Mouse (Mus musculus): ENCODE results near the gene Kremen2. TPM values are rescaled to one million over a fixed set of nuclear protein-coding genes. Genes with fewer than 3 reads are reported as not detected.
A peak's percentile ranks its signal among the peaks of the same experiment; 100 is the strongest.

Gene Kremen2
- polyA plus RNA-seq, 1 experiment from 2014 or later: 0.63 TPM

DNA sequence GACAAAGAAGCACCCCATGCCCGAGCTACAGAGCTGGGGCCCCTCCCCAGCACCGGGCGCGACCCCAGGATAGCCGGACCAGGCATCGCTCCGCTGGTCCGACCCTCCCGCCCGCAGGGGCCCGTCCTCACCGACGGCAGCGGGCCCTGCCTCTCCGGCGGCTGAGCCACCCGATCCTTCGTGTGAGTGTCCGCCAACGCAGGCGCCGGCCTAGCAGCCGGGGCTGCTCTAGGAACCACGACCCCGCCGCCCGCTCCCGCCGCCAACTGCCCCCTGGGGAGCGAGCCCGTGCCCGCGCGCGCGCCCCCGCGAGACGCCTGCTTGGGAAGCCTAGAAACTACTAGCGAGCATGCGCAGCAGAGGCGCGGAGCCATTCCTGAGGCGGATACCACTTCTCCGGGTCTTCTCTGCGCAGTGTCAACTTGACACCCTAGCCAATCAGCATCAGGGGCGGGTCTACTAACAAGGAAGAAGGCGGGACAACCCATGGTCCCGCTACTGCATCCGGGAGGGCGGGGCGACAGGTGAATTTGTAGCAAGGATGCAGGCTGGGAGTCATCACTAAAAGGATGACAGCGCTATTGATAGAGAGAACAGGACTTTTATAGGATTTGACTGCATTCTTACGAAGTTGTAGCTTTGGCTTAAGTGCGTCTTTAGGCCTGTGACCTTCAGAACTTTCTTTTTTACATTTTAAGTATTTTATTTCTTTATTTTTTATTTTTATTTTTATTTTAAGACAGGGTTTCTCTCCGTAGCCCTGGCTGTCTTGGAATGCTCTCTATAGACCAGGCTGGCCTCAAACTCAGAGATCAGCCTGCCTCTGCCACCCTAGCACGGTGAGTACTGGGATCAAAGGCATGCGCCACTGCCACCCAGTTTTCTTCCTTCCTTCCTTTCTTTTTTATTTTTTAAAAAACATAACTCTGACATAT, 25.9 kb upstream of the Kremen2 start, which contains the start of gene Flywch1:
Gene Flywch1, minus strand, starts transcription at position 319 of the 935 bp plus-strand sequence.
- 4% methylated on average over 48 of the region's 58 CpGs for WGBS (ENCODE audit: insufficient replicate concordance)

DNA sequence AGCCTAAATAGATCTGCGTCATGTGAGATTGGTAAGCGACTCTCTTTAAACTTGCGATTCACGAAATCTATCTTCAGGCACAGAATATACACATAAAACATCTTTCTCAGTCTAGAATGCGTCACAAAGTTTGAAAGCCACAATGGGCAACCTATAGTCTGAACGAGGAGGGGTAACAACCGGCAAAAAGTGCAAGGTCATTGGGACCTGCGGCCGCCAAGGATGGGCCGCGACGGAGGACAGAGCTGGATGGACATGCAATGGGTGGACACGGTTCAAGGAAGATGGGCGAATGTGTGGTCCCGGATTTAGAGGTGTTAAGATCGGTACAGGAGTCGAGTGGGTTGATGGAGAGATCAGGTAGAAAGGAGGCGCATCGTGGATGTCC, 25.3 kb upstream of the Kremen2 start:
- Histone ChIP-seq H3K4me1 (ENCODE audit: control insufficient read depth, insufficient read depth, low read length) (peaks cover 7% of the 10 kb centered on the region), H3K4me3 (ENCODE audit: low read depth, low read length) (peak overlapping the region; percentile 87), H3K9ac (ENCODE audit: low read depth, low read length) (peak overlapping the region; percentile 92), H3K27ac (ENCODE audit: low read depth, low read length) (peak overlapping the region; percentile 82), H3K36me3 (ENCODE audit: control insufficient read depth, insufficient read depth, low read length) (no peaks in the 10 kb centered on the region), H3K9me3 (replicated peaks; ENCODE audit: control insufficient read depth, low read length) (no peaks in the 10 kb centered on the region), H3K27me3 (ENCODE audit: control insufficient read depth, insufficient read depth, low read length) (no peaks in the 10 kb centered on the region), H3K4me2 (peak overlapping the region; percentile 71)
- 2% methylated on average over 19 of the region's 19 CpGs for WGBS (ENCODE audit: insufficient replicate concordance)
- ATAC-seq (replicated peaks; ENCODE audit: insufficient number of reproducible peaks, low FRiP score, low TSS enrichment): peak; percentile 39

More for the DNA sequence above, 25.9 kb upstream of the Kremen2 start, which contains the start of gene Flywch1:
- no peaks in the 10 kb centered on the region for H3K36me3 ChIP-seq (ENCODE audit: control insufficient read depth, insufficient read depth, low read length)
- H3K27me3 ChIP-seq (ENCODE audit: control insufficient read depth, insufficient read depth, low read length): no peaks in the 10 kb centered on the region
- peak; percentile 96 for ATAC-seq (replicated peaks; ENCODE audit: insufficient number of reproducible peaks, low FRiP score, low TSS enrichment)
- no peaks in the 10 kb centered on the region for H3K9me3 ChIP-seq (replicated peaks; ENCODE audit: control insufficient read depth, low read length)
- H3K9ac ChIP-seq (ENCODE audit: low read depth, low read length): peak within 1 kb of the TSS; percentile 92
- peak within 1 kb of the TSS; percentile 71 for H3K4me2 ChIP-seq
- H3K4me1 ChIP-seq (ENCODE audit: control insufficient read depth, insufficient read depth, low read length): peaks cover 7% of the 10 kb centered on the region
- H3K4me3 ChIP-seq (ENCODE audit: low read depth, low read length): peak within 1 kb of the TSS; percentile 87
- peak within 1 kb of the TSS; percentile 82 for H3K27ac ChIP-seq (ENCODE audit: low read depth, low read length)

DNA sequence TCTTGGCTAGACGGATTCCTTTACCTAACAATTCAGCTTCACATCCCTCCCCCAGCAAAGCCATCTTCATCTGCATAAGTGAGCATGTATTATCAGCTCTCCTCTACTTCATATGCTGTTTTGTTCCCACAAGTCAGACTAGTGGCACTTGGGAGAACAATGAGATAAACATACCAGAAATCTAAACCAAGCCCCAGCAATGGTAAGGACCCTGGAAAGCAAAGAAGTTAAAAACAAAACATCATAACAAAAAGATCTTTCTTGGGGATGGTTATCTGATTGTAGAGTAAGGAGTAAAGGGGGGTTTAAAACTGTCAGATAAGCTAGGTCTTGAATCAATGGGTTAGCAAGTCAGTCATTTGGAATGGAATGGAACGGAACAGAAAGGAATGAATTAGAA, 24.9 kb upstream of the Kremen2 start:
- no peaks in the 10 kb centered on the region for H3K9me3 ChIP-seq (replicated peaks; ENCODE audit: control insufficient read depth, low read length)
- no peak for ATAC-seq (replicated peaks; ENCODE audit: insufficient number of reproducible peaks, low FRiP score, low TSS enrichment)
- no peaks in the 10 kb centered on the region for H3K27me3 ChIP-seq (ENCODE audit: control insufficient read depth, insufficient read depth, low read length)
- H3K4me2 ChIP-seq: peak overlapping the region; percentile 71
- H3K9ac ChIP-seq (ENCODE audit: low read depth, low read length): peak overlapping the region; percentile 92
- 18% methylated on average over 2 of the region's 2 CpGs for WGBS (ENCODE audit: insufficient replicate concordance)
- H3K4me3 ChIP-seq (ENCODE audit: low read depth, low read length): peak overlapping the region; percentile 87
- no peaks in the 10 kb centered on the region for H3K36me3 ChIP-seq (ENCODE audit: control insufficient read depth, insufficient read depth, low read length)
- no peak overlapping the region for H3K27ac ChIP-seq (ENCODE audit: low read depth, low read length)
- peaks cover 7% of the 10 kb centered on the region for H3K4me1 ChIP-seq (ENCODE audit: control insufficient read depth, insufficient read depth, low read length)

DNA sequence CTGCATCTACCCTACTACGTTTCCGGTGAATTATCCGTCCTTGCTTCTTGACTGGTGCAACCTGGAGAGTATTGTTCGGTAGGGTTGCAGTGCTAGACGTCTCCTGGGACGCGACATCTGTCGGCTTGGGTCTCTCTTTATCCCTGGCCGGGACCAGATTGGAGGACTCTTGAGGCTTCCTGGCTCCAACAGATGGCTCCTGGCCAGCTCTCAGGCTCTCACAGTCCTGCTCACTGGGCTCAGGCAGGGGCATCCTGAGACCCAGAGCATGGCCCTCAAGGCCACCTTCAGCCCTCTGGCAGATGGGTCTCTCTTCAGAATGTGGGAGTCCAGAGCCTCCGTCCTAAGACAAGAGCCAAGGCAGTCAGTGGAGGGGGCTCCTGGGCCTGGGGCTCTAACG, 17.3 kb upstream of the Kremen2 start:
- no peaks in the 10 kb centered on the region for H3K4me1 ChIP-seq (ENCODE audit: control insufficient read depth, insufficient read depth, low read length)
- no peak overlapping the region for H3K4me2 ChIP-seq
- H3K9ac ChIP-seq (ENCODE audit: low read depth, low read length): no peak overlapping the region
- ATAC-seq (replicated peaks; ENCODE audit: insufficient number of reproducible peaks, low FRiP score, low TSS enrichment): no peak
- no peak overlapping the region for H3K27ac ChIP-seq (ENCODE audit: low read depth, low read length)
- H3K36me3 ChIP-seq (ENCODE audit: control insufficient read depth, insufficient read depth, low read length): peaks cover 23% of the 10 kb centered on the region
- 83% methylated on average over 11 of the region's 11 CpGs for WGBS (ENCODE audit: insufficient replicate concordance)
- H3K27me3 ChIP-seq (ENCODE audit: control insufficient read depth, insufficient read depth, low read length): no peaks in the 10 kb centered on the region
- no peaks in the 10 kb centered on the region for H3K9me3 ChIP-seq (replicated peaks; ENCODE audit: control insufficient read depth, low read length)
- H3K4me3 ChIP-seq (ENCODE audit: low read depth, low read length): no peak overlapping the region

DNA sequence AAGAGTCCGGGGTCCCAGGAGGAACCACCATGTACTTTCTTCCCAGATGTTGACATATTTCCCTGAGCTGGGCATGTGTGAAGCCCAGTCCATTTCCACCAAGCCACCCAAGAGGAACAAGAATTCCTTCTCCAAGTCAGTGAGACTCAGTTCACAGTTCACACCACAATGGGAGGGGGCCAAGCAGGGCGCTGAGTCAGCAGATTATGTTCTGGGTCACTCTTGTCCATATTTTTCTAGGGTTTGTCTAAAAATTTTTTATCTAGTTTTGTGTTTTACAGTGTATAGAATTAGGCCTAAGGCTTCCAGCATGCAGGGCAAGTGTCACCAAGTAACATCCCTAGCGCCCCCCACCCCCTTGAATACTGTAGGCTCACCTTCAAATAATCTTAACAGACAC, 15.5 kb upstream of the Kremen2 start:
- Histone ChIP-seq H3K36me3 (ENCODE audit: control insufficient read depth, insufficient read depth, low read length) (peaks cover 38% of the 10 kb centered on the region), H3K27me3 (ENCODE audit: control insufficient read depth, insufficient read depth, low read length) (no peaks in the 10 kb centered on the region), H3K9ac (ENCODE audit: low read depth, low read length) (no peak overlapping the region), H3K4me1 (ENCODE audit: control insufficient read depth, insufficient read depth, low read length) (no peaks in the 10 kb centered on the region), H3K4me2 (no peak overlapping the region), H3K4me3 (ENCODE audit: low read depth, low read length) (no peak overlapping the region), H3K9me3 (replicated peaks; ENCODE audit: control insufficient read depth, low read length) (no peaks in the 10 kb centered on the region), H3K27ac (ENCODE audit: low read depth, low read length) (no peak overlapping the region)
- ATAC-seq (replicated peaks; ENCODE audit: insufficient number of reproducible peaks, low FRiP score, low TSS enrichment): no peak
- WGBS (ENCODE audit: insufficient replicate concordance): 91% methylated on average over 3 of the region's 3 CpGs

DNA sequence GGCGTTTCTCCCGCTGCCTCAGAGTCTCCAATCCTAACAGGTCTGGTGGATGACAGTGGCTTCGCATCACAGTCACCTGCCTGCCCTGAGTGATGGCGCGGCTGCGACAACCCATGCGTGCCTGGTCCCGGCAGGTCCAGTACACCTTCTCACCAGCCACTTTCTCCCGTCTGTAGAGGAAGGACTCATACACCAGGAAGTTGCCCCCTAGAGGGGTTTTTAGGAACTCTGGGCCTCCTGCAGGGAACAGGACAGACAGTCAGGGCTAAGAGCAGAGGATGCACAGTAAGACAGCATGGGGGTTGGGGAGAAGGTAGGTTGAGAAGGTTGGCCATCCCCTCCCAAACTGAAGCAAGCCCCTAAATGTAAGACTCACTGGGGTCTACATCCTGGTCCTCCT, 14.6 kb upstream of the Kremen2 start:
- H3K4me2 ChIP-seq: no peak overlapping the region
- H3K4me1 ChIP-seq (ENCODE audit: control insufficient read depth, insufficient read depth, low read length): no peaks in the 10 kb centered on the region
- no peak for ATAC-seq (replicated peaks; ENCODE audit: insufficient number of reproducible peaks, low FRiP score, low TSS enrichment)
- H3K36me3 ChIP-seq (ENCODE audit: control insufficient read depth, insufficient read depth, low read length): peaks cover 47% of the 10 kb centered on the region
- no peak overlapping the region for H3K4me3 ChIP-seq (ENCODE audit: low read depth, low read length)
- H3K27me3 ChIP-seq (ENCODE audit: control insufficient read depth, insufficient read depth, low read length): no peaks in the 10 kb centered on the region
- WGBS (ENCODE audit: insufficient replicate concordance): 87% methylated on average over 9 of the region's 9 CpGs
- no peaks in the 10 kb centered on the region for H3K9me3 ChIP-seq (replicated peaks; ENCODE audit: control insufficient read depth, low read length)
- H3K27ac ChIP-seq (ENCODE audit: low read depth, low read length): no peak overlapping the region
- no peak overlapping the region for H3K9ac ChIP-seq (ENCODE audit: low read depth, low read length)

DNA sequence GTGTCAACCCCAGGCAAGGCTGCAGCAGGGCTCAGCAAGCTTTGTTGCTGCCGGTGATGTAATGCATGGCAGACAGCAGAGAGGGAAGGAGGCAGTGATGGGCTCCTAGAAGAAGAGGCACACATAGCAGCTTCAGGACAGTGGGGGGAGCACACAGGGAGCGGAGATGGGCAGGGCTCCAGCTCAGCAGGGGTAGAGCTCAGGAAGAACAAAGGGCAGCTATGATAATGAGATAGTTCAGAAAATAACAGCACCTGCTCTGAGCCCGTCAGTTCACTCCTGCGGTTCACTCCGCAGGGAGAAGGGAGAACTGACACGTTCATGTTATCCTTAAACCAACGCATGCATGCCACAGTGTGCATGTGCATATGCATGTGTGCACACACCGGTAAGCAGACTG, 13.2 kb upstream of the Kremen2 start:
- no peak overlapping the region for H3K4me3 ChIP-seq (ENCODE audit: low read depth, low read length)
- no peak overlapping the region for H3K27ac ChIP-seq (ENCODE audit: low read depth, low read length)
- H3K4me1 ChIP-seq (ENCODE audit: control insufficient read depth, insufficient read depth, low read length): no peaks in the 10 kb centered on the region
- peaks cover 47% of the 10 kb centered on the region for H3K36me3 ChIP-seq (ENCODE audit: control insufficient read depth, insufficient read depth, low read length)
- H3K9ac ChIP-seq (ENCODE audit: low read depth, low read length): no peak overlapping the region
- no peaks in the 10 kb centered on the region for H3K9me3 ChIP-seq (replicated peaks; ENCODE audit: control insufficient read depth, low read length)
- H3K27me3 ChIP-seq (ENCODE audit: control insufficient read depth, insufficient read depth, low read length): no peaks in the 10 kb centered on the region
- WGBS (ENCODE audit: insufficient replicate concordance): 82% methylated on average over 8 of the region's 8 CpGs
- no peak overlapping the region for H3K4me2 ChIP-seq
- no peak for ATAC-seq (replicated peaks; ENCODE audit: insufficient number of reproducible peaks, low FRiP score, low TSS enrichment)

DNA sequence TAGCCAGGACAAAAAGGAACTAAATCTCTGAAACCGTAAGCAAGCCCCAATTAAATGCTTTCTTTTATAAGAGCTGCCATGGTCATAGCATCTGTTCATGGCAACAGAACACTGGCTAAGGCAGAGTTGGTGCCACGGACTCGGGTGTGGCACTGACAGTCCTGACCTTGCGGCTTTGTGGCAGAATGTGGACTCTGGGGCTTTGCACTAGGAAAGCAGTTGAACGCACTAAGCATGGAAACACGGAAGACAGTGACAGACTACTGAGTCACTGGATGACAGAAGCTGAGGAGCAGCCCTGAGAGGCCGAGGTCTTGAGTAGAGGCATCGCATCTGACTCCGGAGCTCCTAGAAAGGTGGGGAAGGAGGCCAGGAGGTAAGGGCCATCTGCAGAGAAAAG, 11.9 kb upstream of the Kremen2 start:
- H3K9me3 ChIP-seq (replicated peaks; ENCODE audit: control insufficient read depth, low read length): no peaks in the 10 kb centered on the region
- no peak for ATAC-seq (replicated peaks; ENCODE audit: insufficient number of reproducible peaks, low FRiP score, low TSS enrichment)
- WGBS (ENCODE audit: insufficient replicate concordance): 91% methylated on average over 9 of the region's 9 CpGs
- H3K27ac ChIP-seq (ENCODE audit: low read depth, low read length): no peak overlapping the region
- H3K36me3 ChIP-seq (ENCODE audit: control insufficient read depth, insufficient read depth, low read length): peaks cover 57% of the 10 kb centered on the region
- no peaks in the 10 kb centered on the region for H3K4me1 ChIP-seq (ENCODE audit: control insufficient read depth, insufficient read depth, low read length)
- no peak overlapping the region for H3K9ac ChIP-seq (ENCODE audit: low read depth, low read length)
- H3K4me3 ChIP-seq (ENCODE audit: low read depth, low read length): no peak overlapping the region
- H3K4me2 ChIP-seq: no peak overlapping the region
- H3K27me3 ChIP-seq (ENCODE audit: control insufficient read depth, insufficient read depth, low read length): no peaks in the 10 kb centered on the region

DNA sequence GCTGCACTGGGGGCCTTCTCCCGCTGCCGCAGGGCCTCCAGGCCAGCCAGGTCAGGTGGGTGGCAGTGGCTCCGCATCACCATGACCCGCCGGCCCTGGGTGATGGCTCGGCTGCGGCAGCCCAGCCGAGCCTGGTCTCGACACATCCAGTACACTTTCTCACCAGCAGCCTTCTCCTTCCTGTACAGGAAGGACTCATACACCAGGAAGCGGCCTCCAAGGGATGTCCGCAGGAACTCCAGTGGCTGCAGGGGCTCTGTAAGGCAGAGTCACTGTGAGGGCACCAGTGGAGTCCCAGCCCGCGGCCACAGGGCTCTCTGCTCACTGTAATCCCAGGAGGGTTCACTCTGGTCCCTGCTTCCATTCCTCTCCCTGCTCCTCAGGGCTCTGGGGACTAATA, 10.1 kb upstream of the Kremen2 start:
- Histone ChIP-seq H3K27me3 (ENCODE audit: control insufficient read depth, insufficient read depth, low read length) (no peaks in the 10 kb centered on the region), H3K27ac (ENCODE audit: low read depth, low read length) (no peak overlapping the region), H3K36me3 (ENCODE audit: control insufficient read depth, insufficient read depth, low read length) (peaks cover 59% of the 10 kb centered on the region), H3K9ac (ENCODE audit: low read depth, low read length) (no peak overlapping the region), H3K4me1 (ENCODE audit: control insufficient read depth, insufficient read depth, low read length) (no peaks in the 10 kb centered on the region), H3K4me2 (no peak overlapping the region), H3K9me3 (replicated peaks; ENCODE audit: control insufficient read depth, low read length) (no peaks in the 10 kb centered on the region), H3K4me3 (ENCODE audit: low read depth, low read length) (no peak overlapping the region)
- ATAC-seq (replicated peaks; ENCODE audit: insufficient number of reproducible peaks, low FRiP score, low TSS enrichment): no peak
- WGBS (ENCODE audit: insufficient replicate concordance): 89% methylated on average over 13 of the region's 13 CpGs

Data from heart, embryonic 11.5 days (tissue).